Mouse (Mus musculus): Measurements from ENCODE around the gene Sgo1. TPM values are rescaled to one million over a fixed set of nuclear protein-coding genes. Genes with fewer than 3 reads are reported as not detected.
"Not testable (repeated sequence)": the region's sequence is repeated elsewhere in the genome, so short reads cannot be mapped to it uniquely, and the experiment has no call there.

Gene Sgo1
- total RNA-seq (2021): 2.3 and 2.8 TPM in 2 replicates
- long read RNA-seq, partial matches to known transcripts: 0 of 3 reads
- long read RNA-seq, other reads (novel, unspliced or antisense): 1 of 3 reads

DNA sequence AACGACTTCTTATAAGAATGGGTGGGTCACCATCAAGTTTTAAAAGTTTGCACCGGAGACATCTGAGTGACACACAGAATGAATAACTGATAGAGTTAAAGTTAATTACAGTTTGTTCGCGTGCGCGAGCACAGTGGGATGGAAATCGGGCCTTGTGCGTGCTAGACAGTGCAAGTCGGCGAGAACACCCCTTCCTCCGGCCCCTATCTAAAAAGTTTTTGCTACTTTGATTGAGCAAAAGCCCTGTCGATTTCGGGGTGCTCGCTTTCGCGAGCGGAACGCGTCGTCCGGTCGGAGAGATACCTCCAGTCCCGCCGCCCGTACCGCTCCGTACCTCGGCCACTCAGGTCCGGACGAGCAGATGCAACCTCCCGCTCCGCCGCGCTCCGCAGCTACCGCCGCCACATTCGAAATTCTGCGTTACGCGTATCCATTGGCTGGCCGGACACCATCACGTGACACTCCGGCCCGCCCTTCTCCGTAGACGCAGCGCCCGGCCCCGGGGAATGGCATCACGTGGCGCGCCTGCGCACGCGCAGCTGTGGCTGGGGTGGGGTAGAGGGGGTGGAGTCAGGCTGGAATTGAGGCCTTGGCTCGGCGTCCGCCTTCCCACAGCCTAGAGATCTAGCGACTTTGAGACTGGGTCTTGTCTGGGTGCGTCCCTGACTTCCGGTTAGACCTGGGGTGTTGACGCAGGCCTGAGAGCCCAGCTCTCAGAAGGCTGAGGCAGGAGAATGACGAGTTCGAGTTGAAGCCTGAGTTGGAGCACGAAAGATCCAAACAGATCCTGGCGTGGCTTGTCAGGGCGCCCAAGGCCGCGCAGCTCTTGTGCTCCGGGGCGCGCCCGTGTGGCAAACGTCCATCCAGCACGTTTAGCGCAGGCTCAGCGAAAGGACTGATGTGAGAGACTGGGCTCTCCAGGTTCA is at the start of gene Sgo1:
TSS of gene Sgo1 (minus strand) at position 457 of the 926 bp plus-strand sequence.
- DNase-seq: peak; percentile 99

DNA sequence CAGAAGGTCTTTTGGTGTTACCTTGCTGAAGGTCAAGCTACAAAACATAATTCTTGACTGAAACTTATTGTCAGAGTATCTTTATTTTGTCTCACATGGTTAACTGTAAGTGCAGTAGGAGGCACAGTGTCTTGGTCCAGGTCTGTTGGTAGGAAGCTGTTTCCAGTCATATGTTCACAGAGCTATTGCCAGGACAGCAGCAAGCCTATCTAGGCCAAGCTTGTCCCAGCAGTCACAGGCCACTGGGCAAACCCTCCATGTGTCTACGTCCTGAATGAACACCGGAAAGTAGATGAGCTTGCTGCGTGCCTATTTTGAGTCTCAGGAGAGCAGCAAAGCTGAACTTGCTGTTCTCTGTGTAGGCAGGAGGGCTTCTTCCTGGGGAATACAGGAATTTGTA is 29.8 kb upstream of the Sgo1 start:
- not testable (repeated sequence) for DNase-seq

DNA sequence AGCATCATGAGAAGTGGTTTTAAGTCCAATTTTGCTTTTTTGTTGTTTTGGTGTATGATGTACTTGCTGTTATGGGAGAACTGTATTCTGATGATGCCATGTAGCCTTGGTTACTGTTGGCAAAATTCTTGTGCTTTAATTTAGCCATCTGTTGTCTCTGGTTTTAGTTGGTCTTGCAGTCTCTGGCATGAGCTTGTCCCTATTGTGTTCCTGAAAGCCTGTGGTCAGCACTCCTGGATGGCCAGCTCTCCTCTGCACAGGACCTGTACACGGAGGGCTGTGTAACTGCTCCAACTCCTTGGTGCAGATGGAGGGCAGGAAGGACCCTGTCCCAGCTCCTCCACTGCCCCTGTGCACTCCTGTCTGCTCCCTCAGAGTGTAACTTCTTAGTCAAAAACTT is 29.3 kb upstream of the Sgo1 start:
- DNase-seq: no peak

DNA sequence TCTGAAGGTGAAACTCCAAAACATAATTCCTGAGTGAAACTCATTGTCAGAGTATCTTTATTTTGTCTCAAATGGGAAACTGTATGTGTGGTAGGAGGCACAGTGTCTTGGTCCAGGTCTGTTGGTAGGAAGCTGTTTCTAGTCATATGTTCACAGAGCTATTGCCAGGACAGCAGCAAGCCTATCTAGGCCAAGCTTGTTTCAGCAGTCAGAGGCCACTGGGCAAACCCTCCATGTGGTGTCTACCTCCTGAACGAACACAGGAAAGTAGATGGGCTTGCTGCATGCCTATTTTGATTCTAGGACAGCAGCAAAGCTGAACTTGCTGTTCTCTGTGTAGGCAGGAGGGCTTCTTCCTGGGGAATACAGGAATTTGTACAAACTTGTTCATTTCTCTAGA is 26.0 kb upstream of the Sgo1 start:
- DNase-seq: not testable (repeated sequence)

DNA sequence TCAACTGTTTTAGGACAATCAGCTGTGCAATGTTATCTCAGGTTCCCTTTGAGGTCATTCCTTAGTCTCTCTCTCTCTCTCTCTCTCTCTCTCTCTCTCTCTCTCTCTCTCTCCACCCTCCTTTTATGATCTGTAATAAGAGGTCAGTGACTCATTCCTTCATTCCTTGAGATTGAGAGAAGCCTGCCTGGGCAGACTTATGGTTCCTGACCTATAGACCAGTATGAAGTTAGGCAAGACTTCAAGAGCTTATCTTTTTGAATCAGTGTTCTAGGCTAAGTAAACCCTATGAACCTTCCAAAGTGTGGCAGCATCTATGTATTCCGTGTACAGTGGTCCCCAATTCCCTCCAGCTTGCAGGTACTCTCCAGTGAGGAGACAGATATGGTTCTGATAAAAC is 25.3 kb upstream of the Sgo1 start:
- no peak for DNase-seq

DNA sequence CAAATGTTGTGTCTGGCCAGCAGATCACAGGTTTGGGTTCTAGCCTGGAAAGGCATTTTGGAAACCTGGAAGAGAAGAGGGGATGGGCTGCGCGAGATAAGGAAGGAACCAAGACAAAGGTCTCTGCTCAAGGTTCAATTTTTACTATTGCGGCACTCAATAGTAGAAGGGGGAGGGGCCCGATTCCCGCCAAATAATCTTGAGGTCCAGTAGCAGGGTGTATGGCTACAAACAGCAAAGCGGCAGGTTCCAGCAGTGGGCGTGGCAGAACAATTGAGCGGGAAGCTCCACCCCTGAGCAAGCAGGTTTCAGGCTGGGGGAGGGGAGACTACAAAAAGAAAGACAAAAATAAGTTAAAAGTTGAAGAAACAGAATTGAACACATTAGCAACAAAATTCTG is 8.4 kb upstream of the Sgo1 start:
- DNase-seq: not testable (repeated sequence)

DNA sequence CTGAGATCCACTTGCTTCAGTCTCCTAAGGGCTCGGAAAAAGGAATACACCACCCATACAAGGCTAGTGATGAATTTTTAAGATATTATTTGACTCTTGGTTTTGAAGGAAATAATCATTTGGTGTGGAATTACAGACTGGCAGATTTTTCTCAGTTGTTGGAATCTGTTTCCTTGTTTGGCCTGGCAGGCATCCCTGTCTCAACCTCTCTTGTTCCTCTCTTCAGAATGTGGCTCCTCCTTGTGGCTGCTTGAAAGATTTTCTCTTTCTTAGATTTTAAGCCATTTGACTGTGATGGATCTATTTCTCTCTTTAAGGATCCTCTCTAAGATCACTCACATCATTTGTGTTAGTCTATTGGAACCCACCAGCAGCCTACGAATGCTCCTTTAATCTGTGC is 4.9 kb upstream of the Sgo1 start:
- peak; percentile 7 for DNase-seq

DNA sequence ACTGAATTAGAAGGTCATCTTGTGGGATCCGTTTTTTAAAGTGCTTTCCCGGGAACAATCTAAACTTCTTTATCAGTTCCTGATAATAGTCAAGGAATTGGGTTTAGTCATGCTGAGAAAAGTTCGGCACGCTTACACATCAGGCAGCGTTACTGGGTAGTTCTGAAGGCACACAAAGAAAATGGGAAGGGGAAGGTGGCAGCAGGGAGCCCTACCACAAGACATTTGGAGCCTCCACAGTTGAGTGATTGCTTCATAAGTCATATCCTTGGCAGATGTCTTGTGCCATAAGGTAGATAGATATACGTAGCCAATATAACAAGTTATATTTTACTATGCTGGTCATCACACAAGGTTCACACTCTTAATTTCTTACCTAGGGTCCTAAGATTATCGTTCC is 813 bp upstream of the Sgo1 start:
- DNase-seq: no peak

DNA sequence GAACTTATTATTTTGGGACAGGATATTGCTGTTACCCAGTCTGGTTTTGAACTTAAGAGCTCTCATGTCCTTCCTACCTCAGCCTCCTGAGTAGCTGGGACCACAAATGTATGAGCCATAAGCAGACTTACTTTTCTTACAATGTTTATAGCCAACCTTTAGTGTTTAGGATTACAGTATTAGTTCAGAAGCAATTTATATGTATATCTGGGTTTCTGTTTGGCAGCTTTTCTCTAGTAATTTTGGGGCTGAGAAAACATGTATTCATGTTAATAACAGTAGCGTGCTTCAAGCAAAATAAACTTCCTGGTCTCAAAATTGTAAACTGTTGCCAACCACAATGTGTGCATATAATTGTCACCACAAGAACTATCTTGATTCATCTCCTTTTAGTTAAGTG is 812 bp downstream of the Sgo1 start:
- no peak for DNase-seq

DNA sequence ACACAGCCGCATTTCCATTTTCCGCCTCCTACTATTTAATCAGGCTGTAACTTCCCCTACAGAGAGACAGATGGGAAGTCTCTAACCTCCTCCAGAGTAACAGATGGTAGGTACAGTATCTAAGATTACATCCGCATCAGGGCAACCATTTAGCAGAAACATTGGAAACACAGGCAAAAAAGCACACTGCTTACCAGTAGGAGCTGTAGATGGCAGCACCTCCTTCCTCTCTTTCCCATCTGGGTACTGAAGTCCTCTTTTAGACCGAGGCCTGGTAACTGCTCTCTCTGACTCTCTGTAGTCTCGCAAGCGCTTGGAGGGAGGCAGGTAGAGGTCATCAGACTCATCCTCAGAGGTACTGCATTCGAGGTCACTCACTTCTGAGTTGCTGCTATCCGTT is 10.4 kb downstream of the Sgo1 start:
- no peak for DNase-seq

DNA sequence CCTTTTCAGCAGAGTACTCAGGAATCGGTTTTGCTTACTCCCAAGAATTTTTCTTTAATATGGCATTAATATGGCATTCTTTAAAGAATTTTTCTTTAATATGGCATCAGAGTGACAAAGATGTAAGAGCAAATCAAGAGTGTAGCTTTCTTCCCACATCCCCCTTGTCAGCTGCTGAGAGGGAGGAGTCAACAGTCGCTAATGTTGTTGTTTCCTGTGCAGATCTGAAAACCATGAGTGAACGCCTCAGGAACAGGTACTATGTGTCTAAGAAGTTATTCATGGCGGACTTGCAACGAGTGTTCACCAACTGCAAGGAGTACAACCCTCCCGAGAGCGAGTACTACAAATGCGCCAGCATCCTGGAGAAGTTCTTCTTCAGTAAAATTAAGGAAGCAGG is 18.7 kb downstream of the Sgo1 start:
- DNase-seq: no peak

DNA sequence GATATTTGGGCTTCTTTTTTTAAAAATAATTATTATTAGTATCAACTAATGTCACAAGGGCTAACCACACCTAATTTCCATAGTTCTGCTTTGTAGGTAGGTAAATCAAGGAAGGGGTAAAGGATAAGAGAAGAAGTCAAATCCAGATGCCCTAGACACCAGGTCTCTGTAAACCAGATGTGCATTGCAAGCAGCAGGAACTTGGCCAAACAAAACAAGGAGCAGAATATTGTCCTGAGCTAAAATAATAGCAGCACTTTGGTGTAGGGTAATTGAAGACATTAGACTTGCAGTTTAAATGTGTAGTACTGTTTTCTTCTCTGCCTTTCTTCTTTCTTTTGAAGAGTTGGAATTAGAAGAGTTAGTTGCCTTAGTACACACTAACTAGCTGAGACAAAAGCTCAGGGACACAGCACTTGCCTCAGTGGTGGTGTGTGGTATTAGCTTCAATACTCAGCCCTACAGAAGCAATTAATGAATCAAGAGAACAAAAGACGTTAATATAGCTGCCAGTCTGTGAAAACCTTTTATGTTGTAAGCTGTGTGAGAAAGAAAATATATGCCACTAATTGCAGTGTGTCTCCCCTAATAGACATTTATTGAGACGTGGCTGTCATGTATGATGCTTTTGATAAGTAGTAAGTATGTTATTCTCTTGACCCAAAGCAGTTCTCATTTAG is 24.3 kb downstream of the Sgo1 start:
- DNase-seq: no peak

DNA sequence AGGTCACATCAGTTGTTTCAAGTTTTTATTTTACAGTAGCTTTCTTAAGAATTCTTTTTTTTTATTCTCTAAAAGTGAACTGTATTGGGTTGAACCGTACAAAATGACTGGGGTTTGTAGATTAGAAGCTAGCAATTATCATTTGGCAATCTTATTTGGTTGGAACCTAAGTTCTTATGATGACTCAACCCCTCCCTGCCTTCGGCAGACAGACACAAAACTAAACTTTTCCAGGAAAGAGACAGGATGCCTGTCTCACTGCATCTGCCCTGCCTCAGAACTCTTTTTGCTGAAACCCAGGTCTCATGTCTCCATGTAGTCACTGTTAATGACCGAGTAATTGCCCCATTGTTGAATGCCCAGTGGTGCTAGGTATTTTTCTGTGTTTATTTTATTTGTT is 24.9 kb downstream of the Sgo1 start:
- no peak for DNase-seq

DNA sequence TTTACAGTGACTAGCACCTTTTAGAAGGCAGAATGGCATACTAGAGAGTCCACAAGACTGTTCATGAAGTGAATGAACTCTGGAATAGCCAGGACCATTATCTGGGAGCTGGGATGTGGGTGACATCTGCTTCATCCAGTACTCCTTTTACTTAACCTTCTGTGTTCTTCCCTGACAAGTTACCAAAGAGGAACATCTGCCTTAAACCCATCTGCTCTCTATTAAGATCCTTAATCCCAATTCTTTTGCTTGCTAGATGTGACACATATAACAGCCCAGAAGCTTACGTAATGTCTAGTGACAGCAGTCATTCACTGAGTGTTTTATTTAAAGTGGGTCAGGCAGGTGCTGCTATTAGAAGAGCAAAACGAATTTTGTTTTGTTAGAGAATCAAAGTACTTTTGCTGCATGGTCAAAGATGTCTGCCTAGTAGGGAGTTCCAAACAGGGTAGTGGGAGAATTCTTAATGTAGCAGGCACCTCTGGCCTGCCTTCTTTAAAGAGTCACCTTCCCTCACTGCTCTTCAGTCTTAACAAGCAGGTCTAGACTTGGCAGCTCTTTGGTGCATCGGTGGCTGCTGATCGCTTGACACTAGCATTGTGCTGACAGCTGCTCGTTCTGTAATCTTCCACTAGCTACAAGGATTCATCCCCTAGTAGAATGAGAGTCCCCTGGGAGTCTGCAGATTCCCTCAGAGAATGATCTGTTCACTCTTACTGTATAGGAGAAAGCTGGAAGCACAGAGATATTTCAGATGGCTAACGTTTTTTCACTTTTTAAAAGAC is 27.9 kb downstream of the Sgo1 start:
- no peak for DNase-seq

DNA sequence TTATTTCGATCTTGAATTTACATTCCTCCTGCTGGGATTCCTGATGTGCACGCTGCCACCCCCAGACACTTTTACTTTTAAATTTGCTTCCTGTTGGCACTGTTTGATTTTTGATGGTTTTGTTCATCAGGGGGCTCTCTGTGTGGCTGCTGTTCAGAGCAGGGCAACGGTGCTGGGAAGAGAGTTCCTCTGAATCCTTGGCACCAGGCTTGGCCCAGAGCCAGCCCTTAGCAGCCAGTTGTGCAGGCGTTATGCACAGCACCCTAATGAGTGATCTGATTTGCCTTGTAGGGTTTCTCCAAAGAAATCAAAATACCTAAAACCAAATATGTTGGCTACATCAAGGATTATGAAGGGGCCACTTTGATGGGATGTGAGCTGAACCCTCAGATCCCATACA is 29.4 kb downstream of the Sgo1 start:
- DNase-seq: peak; percentile 33

DNA sequence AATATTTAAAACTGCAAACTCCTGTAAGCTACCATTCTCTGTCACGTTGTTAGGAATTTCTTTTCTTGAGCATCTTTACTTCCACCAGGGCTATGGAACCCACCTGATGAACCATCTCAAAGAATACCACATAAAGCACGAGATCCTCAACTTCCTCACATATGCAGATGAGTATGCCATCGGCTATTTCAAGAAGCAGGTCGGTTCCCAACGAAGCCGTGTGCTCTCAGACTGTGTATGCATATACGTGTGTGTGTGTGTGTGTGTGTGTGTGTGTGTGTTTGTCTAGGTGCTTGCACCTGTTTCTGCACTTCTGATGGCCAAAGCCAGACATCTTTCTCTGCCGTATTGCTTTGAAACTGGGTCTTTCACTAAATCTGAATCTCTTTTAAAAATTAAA is 29.9 kb downstream of the Sgo1 start:
- DNase-seq: no peak

DNA sequence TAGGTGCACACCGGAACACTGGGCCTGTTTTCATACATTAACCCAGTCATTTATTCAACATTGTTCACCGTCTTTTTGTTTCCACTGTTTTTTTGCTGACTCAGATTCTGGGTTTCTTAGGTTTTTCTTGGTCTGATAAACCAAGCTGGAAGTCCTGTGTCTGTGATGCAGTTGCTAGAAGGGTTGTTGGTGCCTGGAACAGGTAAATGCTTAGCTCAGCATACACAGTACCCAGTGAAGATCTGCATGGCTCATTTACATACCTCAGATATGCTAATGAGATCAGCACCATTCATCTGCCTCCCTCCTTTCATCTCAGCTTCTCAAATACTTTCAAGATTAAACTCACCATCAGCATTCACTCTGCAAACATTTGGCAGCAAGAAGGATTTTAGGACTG is 30.5 kb downstream of the Sgo1 start:
- no peak for DNase-seq

DNA sequence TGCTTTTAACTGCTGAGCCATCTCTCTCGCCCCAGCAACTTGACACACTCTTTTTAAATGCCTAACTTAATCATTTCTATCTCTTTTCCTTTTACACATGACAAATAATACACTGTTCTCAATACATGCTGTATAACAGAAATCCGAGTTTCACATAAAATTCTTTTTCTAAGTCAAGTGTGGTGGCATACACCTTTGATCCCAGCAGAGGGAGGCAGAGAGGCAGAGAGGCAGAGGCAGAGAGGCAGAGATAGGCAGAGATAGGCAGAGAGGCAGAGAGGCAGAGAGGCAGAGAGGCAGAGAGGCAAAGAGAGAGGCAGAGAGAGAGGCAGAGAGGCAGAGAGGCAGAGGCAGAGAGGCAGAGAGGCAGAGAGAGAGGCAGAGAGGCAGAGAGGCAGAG is 31.7 kb downstream of the Sgo1 start:
- DNase-seq: not testable (repeated sequence)

DNA sequence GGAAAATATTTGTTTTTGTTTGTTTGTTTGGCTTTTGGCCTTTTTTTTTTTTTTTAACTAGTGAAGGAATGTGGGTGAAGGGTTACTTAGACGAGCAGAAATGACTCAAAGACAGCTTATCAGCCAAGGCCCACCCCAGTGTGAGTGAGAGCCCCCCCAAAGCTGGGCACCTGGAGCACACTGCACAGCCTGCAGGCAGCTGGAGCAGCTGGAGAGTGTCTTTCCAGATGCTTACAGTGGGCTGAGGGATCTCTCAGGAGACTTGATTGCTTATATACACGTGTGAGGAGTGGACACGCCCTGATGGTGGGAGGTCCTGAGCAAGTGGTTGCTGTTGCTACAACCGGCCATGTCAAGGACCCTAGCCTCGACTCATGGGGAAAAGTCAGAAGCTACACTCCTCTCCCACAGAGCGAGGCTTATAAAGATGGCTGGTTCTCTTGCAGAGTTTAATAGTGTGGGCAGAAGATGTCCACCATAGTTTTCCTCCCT is 32.7 kb downstream of the Sgo1 start:
- no peak for DNase-seq

DNA sequence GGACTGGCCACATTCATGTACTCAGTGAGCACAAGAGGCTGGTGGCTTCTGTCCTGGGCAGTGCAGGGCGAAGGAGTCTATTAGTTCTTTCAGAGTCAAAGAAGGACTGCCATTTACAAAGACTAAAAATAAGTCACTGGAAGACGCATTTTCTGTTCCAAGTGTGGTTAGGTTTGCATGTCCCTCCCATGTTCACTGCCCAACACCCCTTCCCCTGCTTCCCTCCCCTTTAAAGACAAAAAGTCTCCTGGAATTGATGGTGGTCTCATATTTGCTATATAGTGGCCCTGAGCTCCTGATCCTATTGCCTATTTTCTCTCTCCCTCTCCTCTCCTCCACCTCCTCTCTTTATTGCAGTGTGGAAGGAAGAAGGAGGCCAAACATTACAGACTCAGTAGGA is 33.2 kb downstream of the Sgo1 start:
- DNase-seq: no peak

DNA sequence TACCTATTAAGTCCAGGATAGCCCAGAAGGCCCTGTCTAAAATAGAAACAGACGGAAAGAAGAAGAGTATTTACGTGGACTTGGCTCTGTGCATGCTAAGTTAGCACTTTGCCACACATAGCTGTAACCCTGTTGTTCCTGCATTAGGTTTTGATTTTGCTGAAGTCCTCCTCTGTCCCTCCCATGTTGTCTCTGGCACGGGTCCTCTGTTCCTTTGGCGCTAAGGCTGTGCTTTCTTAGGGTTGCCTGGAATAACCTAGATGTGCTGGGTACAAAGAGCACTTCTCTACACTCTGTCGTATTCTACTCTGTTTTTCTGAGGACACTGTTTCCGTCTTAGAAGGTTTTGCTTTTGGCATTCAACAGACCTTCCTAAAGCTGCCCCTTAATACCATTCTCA is 34.1 kb downstream of the Sgo1 start:
- no peak for DNase-seq

DNA sequence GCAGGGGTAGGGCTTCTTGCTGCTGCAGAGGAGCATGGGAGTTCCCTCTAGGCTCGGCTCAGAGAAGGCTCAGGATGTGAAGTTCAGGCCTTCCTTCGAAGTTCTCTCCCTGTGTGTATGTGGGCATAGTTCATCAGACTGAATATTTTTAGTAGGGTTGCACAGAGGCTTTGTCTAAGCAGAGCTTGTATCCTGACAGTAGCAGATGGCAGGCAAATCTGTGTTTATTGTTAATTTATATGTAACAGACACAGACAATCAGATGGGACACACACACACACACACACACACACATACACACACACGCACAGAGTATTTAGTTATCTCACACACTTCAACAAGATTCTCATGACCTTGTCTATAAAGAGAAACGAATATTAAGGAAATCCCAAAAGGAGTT is 34.5 kb downstream of the Sgo1 start:
- DNase-seq: no peak

DNA sequence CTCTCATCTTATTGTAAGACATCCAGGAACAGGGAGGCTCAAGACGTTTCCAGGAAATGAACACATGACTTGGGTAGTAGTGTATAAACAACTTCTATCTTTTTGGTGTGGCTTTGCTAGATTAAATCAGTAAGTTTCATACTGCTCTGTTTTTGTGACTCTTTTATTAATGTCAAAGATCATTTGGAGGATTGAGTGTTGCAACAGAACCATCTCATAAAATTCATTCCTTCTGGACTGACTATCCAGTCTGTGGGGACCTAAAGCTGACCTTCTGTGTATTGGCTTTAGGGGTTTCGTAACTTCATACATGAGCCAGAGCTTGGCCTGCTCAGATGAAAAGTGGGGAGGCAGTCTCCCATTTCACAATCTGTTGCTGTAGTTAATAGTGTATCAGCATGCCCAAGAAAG is 38.9 kb downstream of the Sgo1 start:
- no peak for DNase-seq

Measured in adrenal gland, postnatal 25 days (tissue).